Mouse (Mus musculus) limb, embryonic 11.5 days (tissue): ENCODE data around the gene Nbeal1. TPM values are rescaled to one million over a fixed set of nuclear protein-coding genes. Genes with fewer than 3 reads are reported as not detected.
"Not testable (repeated sequence)": the region's sequence is repeated elsewhere in the genome, so short reads cannot be mapped to it uniquely, and the experiment has no call there.

Experiments
- ATAC-seq: fragments of 200-750 bp; cut with Nextera tagmentation; 2 replicates; pipeline ENCODE4 v1.8.0; 2017; ENCODE audit warnings: low read depth; ENCODE audit not compliant: insufficient number of reproducible peaks, low FRiP score, low TSS enrichment
- DNase-seq: peaks from one replicate; pipeline ENCODE4 v3.0.0-alpha.2; 2015; ENCODE audit warnings: low spot score
- H3K27ac ChIP-seq: fragments of 300-500 bp; sonication (generic); replicated peaks from 2 replicates; pipeline ENCODE4 v1.5.1; 2014; ENCODE audit warnings: low read depth, mild to moderate bottlenecking, low read length
- H3K27me3 ChIP-seq: fragments of 300-500 bp; sonication (generic); 2 replicates; pipeline ENCODE4 v1.6.1; 2014; ENCODE audit warnings: mild to moderate bottlenecking, low read length, mixed read lengths; ENCODE audit not compliant: control insufficient read depth, insufficient read depth
- H3K36me3 ChIP-seq: fragments of 300-500 bp; sonication (generic); 2 replicates; pipeline ENCODE4 v1.6.1; 2014; ENCODE audit warnings: mild to moderate bottlenecking, low read length, moderate library complexity, mixed read lengths; ENCODE audit not compliant: control insufficient read depth, insufficient read depth
- H3K4me1 ChIP-seq: fragments of 300-500 bp; sonication (generic); 2 replicates; pipeline ENCODE4 v1.6.1; 2014; ENCODE audit warnings: low read length, mixed read lengths; ENCODE audit not compliant: control insufficient read depth, insufficient read depth
- H3K4me2 ChIP-seq: fragments of 300-500 bp; sonication (generic); 2 replicates; pipeline ENCODE4 v1.6.1; 2014; ENCODE audit warnings: low read depth, mild to moderate bottlenecking, moderate library complexity; ENCODE audit not compliant: severe bottlenecking
- H3K4me3 ChIP-seq: fragments of 300-500 bp; sonication (generic); 2 replicates; pipeline ENCODE4 v1.5.1; 2014; ENCODE audit warnings: low read depth, low read length
- H3K9ac ChIP-seq: fragments of 300-500 bp; sonication (generic); 2 replicates; pipeline ENCODE4 v1.6.1; 2014; ENCODE audit warnings: mild to moderate bottlenecking, low read length
- H3K9me3 ChIP-seq: fragments of 300-500 bp; sonication (generic); 2 replicates; pipeline ENCODE4 v1.6.1; 2016; ENCODE audit warnings: low read length; ENCODE audit not compliant: control insufficient read depth
- WGBS: fragments of 180-500 bp; shearing (Covaris S2); extraction: QIAGEN DNeasy Blood & Tissue Kit; methylation state at CpG from one replicate; pipeline ENCODE4 v1.1.7; 2014; 5-methylcytosine and 5-hydroxymethylcytosine counted together
- polyA plus RNA-seq: library from polyadenylated mRNA; unstranded; fragments of >200 nt; fragmentation: Nextera tagmentation; extraction: Ambion mirVana; gene quantifications from 2 replicates; pipeline ENCODE4 v1.2.1, GENCODE M21; 2014

Nbeal1 gene
- polyA plus RNA-seq, 1 experiment from 2014 or later: 7.2 TPM

GRCm38 (mm10) chr1:60173119-60173518 lies 7.3 kb upstream of the Nbeal1 start:
- Histone ChIP-seq H3K4me3 (no peak overlapping the region), H3K9me3 (no peaks in the 10 kb centered on the region), H3K27ac (no peak overlapping the region), H3K27me3 (no peaks in the 10 kb centered on the region), H3K36me3 (no peaks in the 10 kb centered on the region), H3K4me1 (no peaks in the 10 kb centered on the region), H3K9ac (no peak overlapping the region), H3K4me2 (no peak overlapping the region)
- WGBS: 88% methylated on average over 3 of the region's 3 CpGs
- no peak for DNase-seq
- ATAC-seq: no peak

- not testable (repeated sequence) for DNase-seq, H3K36me3 ChIP-seq, H3K9ac ChIP-seq, H3K9me3 ChIP-seq, H3K27ac ChIP-seq, H3K4me3 ChIP-seq, H3K4me2 ChIP-seq, H3K27me3 ChIP-seq, ATAC-seq, H3K4me1 ChIP-seq
- WGBS: 73% methylated on average over 1 of the region's 1 CpGs
Measured at GRCm38 (mm10) chr1:60177814-60178213, 2.6 kb upstream of the Nbeal1 start.

GRCm38 (mm10) chr1:60179376-60179775 lies 1.0 kb upstream of the Nbeal1 start:
- Histone ChIP-seq H3K4me1 (0 out of 2 replicates have a peak, but pooled peaks cover 2% of the 10 kb centered on the region), H3K9me3 (no peaks in the 10 kb centered on the region), H3K27me3 (no peaks in the 10 kb centered on the region), H3K9ac (peak overlapping the region; percentile 23; the same call in 1 of the 2 replicates), H3K4me2 (peak overlapping the region; percentile 43; the same call in 1 of the 2 replicates), H3K36me3 (no peaks in the 10 kb centered on the region), H3K27ac (no peak overlapping the region), H3K4me3 (no peak overlapping the region)
- ATAC-seq: no peak
- DNase-seq: peak; percentile 38
- WGBS: 27% methylated on average over 4 of the region's 4 CpGs

- H3K36me3 ChIP-seq: no peaks in the 10 kb centered on the region
- peak overlapping the region; percentile 64 for H3K4me3 ChIP-seq
- no peaks in the 10 kb centered on the region for H3K27me3 ChIP-seq
- WGBS: 0% methylated on average over 30 of the region's 30 CpGs
- DNase-seq (peak; percentile 81), ATAC-seq (no peak; the same call in 1 of the 2 replicates)
- 0 out of 2 replicates have a peak, but pooled peaks cover 2% of the 10 kb centered on the region for H3K4me1 ChIP-seq
- peak overlapping the region; percentile 43 for H3K4me2 ChIP-seq
- peak overlapping the region; percentile 89 for H3K27ac ChIP-seq
- peak overlapping the region; percentile 76 for H3K9ac ChIP-seq
- H3K9me3 ChIP-seq: no peaks in the 10 kb centered on the region
Measured at GRCm38 (mm10) chr1:60180784-60181221, 404 bp downstream of the Nbeal1 start.

GRCm38 (mm10) chr1:60188454-60188853 lies 8.1 kb downstream of the Nbeal1 start:
- H3K27me3 ChIP-seq: no peaks in the 10 kb centered on the region
- no peak for DNase-seq
- H3K9me3 ChIP-seq: no peaks in the 10 kb centered on the region
- H3K4me1 ChIP-seq: no peaks in the 10 kb centered on the region
- no peak overlapping the region for H3K4me2 ChIP-seq
- no peaks in the 10 kb centered on the region for H3K36me3 ChIP-seq
- H3K4me3 ChIP-seq: no peak overlapping the region
- H3K27ac ChIP-seq: no peak overlapping the region
- H3K9ac ChIP-seq: no peak overlapping the region
- no peak for ATAC-seq

- H3K4me3 ChIP-seq: no peak overlapping the region
- WGBS: 76% methylated on average over 3 of the region's 3 CpGs
- no peaks in the 10 kb centered on the region for H3K4me1 ChIP-seq
- ATAC-seq: no peak
- peaks cover 5% of the 10 kb centered on the region; the same call in 1 of the 2 replicates for H3K36me3 ChIP-seq
- H3K9me3 ChIP-seq: no peaks in the 10 kb centered on the region
- DNase-seq: no peak
- no peak overlapping the region for H3K4me2 ChIP-seq
- H3K9ac ChIP-seq: no peak overlapping the region
- H3K27me3 ChIP-seq: no peaks in the 10 kb centered on the region
- no peak overlapping the region for H3K27ac ChIP-seq
Measured at GRCm38 (mm10) chr1:60196813-60197212, 16.4 kb downstream of the Nbeal1 start.

GRCm38 (mm10) chr1:60199006-60199405 lies 18.6 kb downstream of the Nbeal1 start:
- ATAC-seq (no peak), DNase-seq (no peak)
- Histone ChIP-seq H3K4me2 (no peak overlapping the region), H3K9ac (no peak overlapping the region), H3K36me3 (peaks cover 21% of the 10 kb centered on the region), H3K27me3 (no peaks in the 10 kb centered on the region), H3K4me3 (no peak overlapping the region), H3K27ac (no peak overlapping the region), H3K9me3 (no peaks in the 10 kb centered on the region), H3K4me1 (no peaks in the 10 kb centered on the region)
- 93% methylated on average over 4 of the region's 4 CpGs for WGBS

GRCm38 (mm10) chr1:60236261-60236660 lies 55.9 kb downstream of the Nbeal1 start:
- Histone ChIP-seq H3K9ac (no peak overlapping the region), H3K4me1 (no peaks in the 10 kb centered on the region), H3K36me3 (peaks cover under 1% of the 10 kb centered on the region), H3K4me3 (no peak overlapping the region), H3K27me3 (no peaks in the 10 kb centered on the region), H3K27ac (no peak overlapping the region), H3K9me3 (no peaks in the 10 kb centered on the region), H3K4me2 (no peak overlapping the region)
- WGBS: 92% methylated on average over 4 of the region's 4 CpGs
- ATAC-seq (no peak), DNase-seq (no peak)

GRCm38 (mm10) chr1:60240430-60240829 lies 60.0 kb downstream of the Nbeal1 start:
- H3K27ac ChIP-seq: no peak overlapping the region
- DNase-seq: no peak
- H3K4me1 ChIP-seq: no peaks in the 10 kb centered on the region
- no peaks in the 10 kb centered on the region for H3K9me3 ChIP-seq
- no peak overlapping the region for H3K4me3 ChIP-seq
- H3K4me2 ChIP-seq: no peak overlapping the region
- peaks cover 4% of the 10 kb centered on the region; the same call in 1 of the 2 replicates for H3K36me3 ChIP-seq
- ATAC-seq: no peak
- no peak overlapping the region for H3K9ac ChIP-seq
- H3K27me3 ChIP-seq: no peaks in the 10 kb centered on the region
